Mouse (Mus musculus) layer of hippocampus, adult 18-20 months (tissue): Measurements from ENCODE around the gene Wdfy3. TPM values are rescaled to one million over a fixed set of nuclear protein-coding genes. Genes with fewer than 3 reads are reported as not detected.
A peak's percentile ranks its signal among the peaks of the same experiment; 100 is the strongest.

Source experiments
- DNase-seq, 2 experiments: peaks; one replicate each; pipeline ENCODE4 v3.0.0; 2022; ENCODE audit warnings: low spot score in 2 of 2
- total RNA-seq, 2 experiments: library from RNA; stranded (reverse); gene quantifications; 2 replicates each; pipeline ENCODE4 v1.2.3; 2021

The Wdfy3 gene
- total RNA-seq, 2 experiments from 2014 or later: 118 to 120 TPM

- DNase-seq: no peak
Measured at GRCm38 (mm10) chr5:101891694-101892416, 177.9 kb downstream of the Wdfy3 start.

DNA sequence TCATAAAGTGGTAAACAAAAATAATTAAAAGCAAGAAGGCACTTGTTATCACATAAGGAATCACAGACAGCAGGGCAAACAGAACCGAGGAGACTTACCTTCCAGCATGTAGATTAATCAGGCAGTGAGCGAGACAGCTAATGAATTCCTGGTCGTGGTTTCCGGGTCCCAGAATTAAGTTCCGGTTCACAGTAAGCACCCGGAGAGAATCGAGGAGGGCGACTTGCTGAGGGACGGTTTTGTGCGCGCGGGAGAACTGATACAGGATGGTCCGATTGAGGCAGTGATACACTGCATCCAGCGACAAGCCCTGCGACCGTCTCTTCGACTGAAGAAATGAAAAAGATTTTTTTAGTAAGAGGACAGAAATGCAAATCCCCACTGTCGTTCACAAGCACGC is 181.7 kb downstream of the Wdfy3 start:
- no peak for DNase-seq

GRCm38 (mm10) chr5:101885039-101885438 is 184.7 kb downstream of the Wdfy3 start:
- DNase-seq: no peak

- DNase-seq: no peak
Measured at GRCm38 (mm10) chr5:101882191-101882590, 187.5 kb downstream of the Wdfy3 start.

DNA sequence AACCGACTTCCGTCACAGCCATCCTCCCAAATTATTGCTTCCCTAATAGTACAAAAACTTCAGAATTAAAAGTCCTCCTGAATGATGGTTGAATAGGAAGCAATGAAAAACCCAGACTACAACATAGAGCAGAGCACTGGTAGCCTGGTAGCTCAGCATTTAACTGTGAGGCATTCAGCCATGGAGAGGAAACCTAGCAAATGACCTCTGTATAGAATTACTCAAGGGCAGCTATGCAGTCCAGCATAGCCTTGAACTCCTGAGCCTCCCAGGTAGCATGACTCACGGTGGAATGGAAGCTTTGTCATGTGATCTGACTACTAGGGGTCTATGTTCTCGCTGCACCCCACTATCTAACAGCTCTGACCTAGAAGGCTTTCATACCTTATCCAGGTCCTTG is 189.8 kb downstream of the Wdfy3 start:
- no peak for DNase-seq

- DNase-seq: peak; percentile 22 to 43
Measured at GRCm38 (mm10) chr5:101878403-101878802, 191.3 kb downstream of the Wdfy3 start.

GRCm38 (mm10) chr5:101876185-101876584 is 193.5 kb downstream of the Wdfy3 start:
- DNase-seq: no peak

DNA sequence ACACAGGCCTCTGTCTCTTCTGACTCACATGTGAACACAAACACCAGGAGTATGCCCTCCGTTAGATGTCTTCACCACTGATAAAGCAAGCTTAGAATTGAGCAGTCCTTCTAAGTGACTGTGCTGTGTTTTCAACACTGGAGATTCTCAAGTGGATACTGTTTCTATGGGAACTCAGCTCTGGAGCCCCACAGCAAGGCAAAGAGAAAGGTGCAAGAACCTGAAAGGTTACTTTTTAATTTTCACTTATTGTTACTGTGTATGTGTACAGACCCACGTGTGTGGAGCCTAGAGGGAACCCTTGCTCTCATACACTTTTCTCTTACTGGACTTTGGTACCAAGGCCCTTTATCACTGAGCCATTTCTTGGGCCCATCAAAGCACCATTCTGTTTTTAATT is 203.0 kb downstream of the Wdfy3 start:
- no peak for DNase-seq

DNA sequence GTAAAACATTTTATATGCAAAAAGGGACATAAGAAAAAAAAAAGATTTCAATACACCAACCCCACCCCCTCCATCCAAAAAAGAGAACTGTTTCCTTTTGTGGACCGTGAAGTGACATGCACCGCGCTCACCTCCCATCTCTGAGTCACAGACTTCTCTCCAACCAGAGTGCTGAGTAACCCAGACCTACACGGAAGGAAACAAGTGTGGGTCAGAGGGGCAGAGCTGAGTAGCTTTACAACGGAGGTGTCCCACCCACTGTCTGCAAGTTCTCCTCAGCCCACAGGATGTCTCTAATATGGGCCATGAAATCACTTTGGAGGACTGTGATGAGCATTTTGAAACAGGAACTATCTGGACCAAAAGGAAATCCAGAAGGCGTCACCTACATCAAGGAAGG is 205.8 kb downstream of the Wdfy3 start:
- DNase-seq: no peak

DNA sequence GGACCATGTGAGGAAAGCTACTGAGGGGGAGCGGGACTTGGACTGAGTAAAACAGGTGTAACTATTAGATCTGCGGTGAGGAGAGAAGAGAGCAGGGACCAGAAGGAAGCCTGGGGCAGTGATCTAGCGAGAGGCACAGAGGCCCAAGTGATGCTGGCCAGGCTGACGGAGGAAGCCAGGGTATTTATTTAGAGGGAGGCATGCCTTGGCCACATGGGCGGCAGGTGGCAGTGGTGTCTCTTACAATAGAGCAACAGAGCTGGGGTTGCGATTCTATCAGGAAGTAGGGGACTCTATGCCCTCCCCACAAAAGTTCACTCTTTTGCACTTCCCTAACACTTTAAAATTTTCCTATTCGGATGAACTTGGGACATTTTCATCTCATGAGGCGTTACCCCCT is 207.1 kb downstream of the Wdfy3 start:
- no peak for DNase-seq

DNA sequence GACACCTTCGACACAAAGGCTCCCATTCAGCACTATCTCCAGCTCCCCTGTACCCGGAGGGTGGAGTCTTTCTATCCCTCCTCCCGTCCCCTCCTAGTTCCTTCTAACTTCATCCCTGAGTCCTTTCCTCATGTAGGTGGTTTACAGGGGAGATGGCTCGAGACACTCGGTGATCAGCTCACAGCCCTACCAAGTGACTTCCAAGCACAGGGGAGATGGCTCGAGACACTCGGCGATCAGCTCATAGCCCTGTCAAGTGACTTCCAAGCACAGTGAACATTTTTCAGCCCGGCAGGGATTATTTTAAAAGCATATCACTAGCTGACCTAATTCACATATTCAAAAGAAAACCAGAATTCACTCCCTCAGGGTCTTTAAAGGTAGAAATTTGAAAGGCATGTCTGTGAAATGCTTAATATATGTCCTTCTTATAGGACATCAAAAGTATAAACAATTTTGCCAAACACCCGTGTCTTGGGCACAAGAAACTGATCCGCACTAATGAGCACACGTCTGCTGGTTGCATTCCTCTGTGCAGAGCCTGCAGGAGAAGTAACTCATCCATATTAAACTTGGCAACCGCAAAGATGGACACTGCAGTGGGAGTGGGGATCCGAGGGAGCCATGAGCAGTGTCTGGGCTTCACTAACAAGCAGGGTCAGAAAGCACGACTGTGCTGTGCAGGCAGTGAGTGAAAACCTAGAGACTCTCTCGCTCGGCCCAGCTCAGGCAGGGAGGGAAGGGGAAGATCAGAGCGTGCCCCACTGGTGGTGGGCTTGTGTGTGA is 207.7 kb downstream of the Wdfy3 start:
- no peak for DNase-seq

DNA sequence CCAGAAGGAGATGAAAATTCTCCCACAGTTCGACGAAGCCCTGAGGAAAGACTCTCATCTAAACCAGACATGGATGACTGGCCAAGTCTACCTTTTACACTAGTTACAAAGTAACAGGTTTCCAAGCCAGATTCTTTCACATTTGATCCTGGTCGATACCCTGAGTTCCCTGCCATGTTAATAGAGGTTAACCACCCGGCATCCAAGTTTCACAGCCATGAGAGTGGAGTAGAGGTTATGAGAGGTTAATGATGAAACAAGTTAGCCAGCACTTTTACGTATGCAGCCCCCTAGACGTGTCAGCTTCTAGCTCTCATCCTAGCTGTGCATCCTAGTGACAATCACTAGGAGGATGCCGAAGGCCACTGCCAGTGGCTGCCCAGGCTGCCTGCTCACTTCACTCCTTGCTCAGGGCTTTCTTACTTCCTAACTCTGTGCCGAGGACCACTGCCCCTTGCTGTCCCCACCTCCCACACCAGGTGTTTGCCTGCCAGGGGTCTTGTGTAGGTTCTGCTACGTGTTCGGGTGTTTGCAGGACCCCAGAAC is 210.8 kb downstream of the Wdfy3 start:
- no peak for DNase-seq

DNA sequence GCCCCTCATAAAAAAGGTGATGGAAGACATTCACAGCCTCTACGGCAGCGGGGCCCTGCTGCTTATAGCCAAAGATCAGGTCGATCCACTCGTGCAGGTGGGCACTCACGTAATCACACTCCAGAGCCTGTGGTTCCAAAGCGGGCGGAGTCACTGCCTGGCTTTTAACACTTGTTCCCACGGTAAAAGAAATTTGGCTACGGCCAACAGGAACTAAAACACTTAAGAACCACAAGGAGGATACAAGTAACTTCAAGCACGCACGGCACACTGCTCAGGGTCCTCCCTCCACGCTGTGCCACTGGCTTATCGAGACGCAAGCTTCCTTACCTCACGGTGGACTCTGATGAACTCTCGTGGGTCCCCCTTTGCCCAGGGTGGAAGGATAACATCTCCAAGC is 214.2 kb downstream of the Wdfy3 start:
- no peak for DNase-seq

- no peak for DNase-seq
Measured at GRCm38 (mm10) chr5:101854667-101855066, 215.1 kb downstream of the Wdfy3 start.

GRCm38 (mm10) chr5:101854100-101854499 is 215.6 kb downstream of the Wdfy3 start:
- DNase-seq: no peak

- DNase-seq: no peak
Measured at GRCm38 (mm10) chr5:101852116-101852680, 217.5 kb downstream of the Wdfy3 start.

DNA sequence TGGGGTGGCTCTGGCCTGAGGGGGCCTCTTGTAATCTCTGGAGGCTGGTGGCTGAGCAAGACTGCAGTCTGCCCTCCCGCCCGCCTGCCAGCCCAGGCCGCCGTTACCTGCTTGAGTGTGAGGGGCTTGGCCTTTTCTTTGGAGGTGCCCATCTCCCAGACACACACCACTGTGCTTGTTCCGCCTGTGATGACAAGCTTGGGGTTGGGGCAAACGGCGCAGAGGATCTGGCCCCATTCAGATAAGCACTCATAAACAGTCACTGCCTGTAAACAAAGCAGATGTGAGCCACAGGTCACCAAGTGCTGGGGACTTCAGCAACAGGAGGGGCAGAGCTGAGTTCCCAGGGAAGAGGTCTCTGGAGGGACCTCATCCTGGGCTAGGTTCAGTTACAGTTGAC is 218.6 kb downstream of the Wdfy3 start:
- DNase-seq: no peak

DNA sequence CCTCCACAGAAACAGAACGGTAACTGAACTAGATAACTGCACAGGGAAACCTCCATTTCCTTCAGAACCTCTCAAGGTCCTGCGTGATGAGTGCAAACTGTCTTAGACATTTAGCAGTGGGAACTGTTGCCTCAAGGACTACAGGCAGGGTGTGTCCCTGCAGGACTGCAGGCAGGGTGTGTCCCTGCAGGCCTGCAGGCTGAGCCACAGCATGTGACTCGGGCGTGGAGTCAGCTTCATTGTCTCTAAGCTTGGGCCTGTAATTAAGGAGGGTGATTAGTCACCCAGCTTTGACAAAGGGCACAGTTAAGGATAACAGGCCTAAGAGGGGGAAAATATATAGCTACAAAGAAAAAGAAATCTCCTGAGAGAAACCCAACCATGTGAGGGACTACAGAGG is 222.0 kb downstream of the Wdfy3 start:
- DNase-seq: no peak

- DNase-seq: no peak
Measured at GRCm38 (mm10) chr5:101847323-101847722, 222.4 kb downstream of the Wdfy3 start.

GRCm38 (mm10) chr5:101845930-101846329 is 223.8 kb downstream of the Wdfy3 start:
- DNase-seq: no peak

DNA sequence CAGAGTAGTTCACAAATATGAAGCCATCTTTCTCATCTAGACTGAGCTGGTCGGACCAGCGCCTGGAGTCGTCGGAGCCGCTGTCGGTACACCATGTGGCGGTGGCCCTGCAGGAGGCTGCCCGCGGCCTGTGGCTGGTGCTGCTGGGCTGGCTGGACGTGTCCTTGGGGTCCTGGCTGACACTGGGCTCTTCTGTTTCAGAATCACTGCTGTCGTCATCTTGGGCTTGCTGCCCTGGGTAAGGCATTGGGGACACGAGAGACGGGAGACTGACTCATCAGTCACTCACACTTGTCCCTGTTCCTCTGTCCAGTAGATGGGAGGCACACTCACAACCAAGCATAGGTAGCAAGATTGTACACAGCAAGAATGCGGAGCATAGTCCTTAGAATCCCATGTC is 224.7 kb downstream of the Wdfy3 start:
- no peak for DNase-seq

GRCm38 (mm10) chr5:101840476-101840875 is 229.2 kb downstream of the Wdfy3 start:
- peak in 1 of 2 experiments; percentile 22 for DNase-seq
